Comparison of ENCODE assay signal across 22 mouse cellular contexts in genomic region chr4:73773831-73774810, GRCm38 (mm10). TPM values are rescaled to one million over a fixed set of nuclear protein-coding genes. Genes with fewer than 3 reads are reported as not detected.
DNase-seq lines count a peak whose midpoint lies in the region; ATAC-seq and TF ChIP-seq lines count a peak whose summit lies in the region.
"Had no signal": no experiment of that assay in that cellular context is flagged by ENCODE, and none has a peak within 500 bp of the region (broad histone marks: within the 10 kb centered on the region; RNA-seq: fewer than 3 reads in every experiment).

No protein-coding gene starts in this region.

- no peaks in the 10 kb centered on the region for H3K36me3 ChIP-seq in kidney, embryonic 14.5 days (ENCODE audit: control insufficient read depth, insufficient read depth, low read length)
- H3K36me3 ChIP-seq in stomach, embryonic 16.5 days (ENCODE audit: control insufficient read depth, insufficient read depth, low read length) = no peaks in the 10 kb centered on the region
- H3K36me3 ChIP-seq in stomach, postnatal 0 days (ENCODE audit: control insufficient read depth, insufficient read depth, low read length) = no peaks in the 10 kb centered on the region
- no peaks in the 10 kb centered on the region for H3K36me3 ChIP-seq in embryonic facial prominence, embryonic 11.5 days (replicated peaks; ENCODE audit: control insufficient read depth, insufficient read depth, low read depth, low read length)
- peaks cover 1% of the 10 kb centered on the region; the same call in 1 of the 2 replicates for H3K36me3 ChIP-seq in small intestine, adult 2 months (ENCODE audit: control insufficient read depth, insufficient read depth, low read length)
- H3K36me3 ChIP-seq in forebrain, embryonic 15.5 days = no peaks in the 10 kb centered on the region
- H3K36me3 ChIP-seq: forebrain, embryonic 10.5 days; heart, embryonic 10.5 days; hindbrain, embryonic 10.5 days; limb, embryonic 15.5 days; midbrain, embryonic 13.5 days had no signal

- no peak overlapping the region for H3K9ac ChIP-seq in kidney, embryonic 14.5 days (ENCODE audit: low read depth, low read length)
- no peak overlapping the region for H3K9ac ChIP-seq in stomach, embryonic 16.5 days (ENCODE audit: low read length)
- H3K9ac ChIP-seq in stomach, postnatal 0 days (ENCODE audit: low read length) = no peak overlapping the region
- H3K9ac ChIP-seq in embryonic facial prominence, embryonic 11.5 days (replicated peaks; ENCODE audit: low read length) = no peak overlapping the region
- H3K9ac ChIP-seq in forebrain, embryonic 15.5 days (replicated peaks) = no peak overlapping the region
- H3K9ac ChIP-seq: limb, embryonic 15.5 days; midbrain, embryonic 13.5 days had no signal

- H3K4me3 ChIP-seq in kidney, embryonic 14.5 days (ENCODE audit: low read length) = no peak overlapping the region
- H3K4me3 ChIP-seq in stomach, embryonic 16.5 days (replicated peaks; ENCODE audit: low read length) = no peak overlapping the region
- no peak overlapping the region for H3K4me3 ChIP-seq in stomach, postnatal 0 days (ENCODE audit: low read depth, low read length)
- no peak overlapping the region for H3K4me3 ChIP-seq in embryonic facial prominence, embryonic 11.5 days (ENCODE audit: low read depth, low read length)
- H3K4me3 ChIP-seq in small intestine, adult 2 months (ENCODE audit: low read depth, low read length) = no peak overlapping the region
- no peak overlapping the region for H3K4me3 ChIP-seq in forebrain, embryonic 15.5 days
- H3K4me3 ChIP-seq: forebrain, embryonic 10.5 days; heart, embryonic 10.5 days; hindbrain, embryonic 10.5 days; limb, embryonic 15.5 days; midbrain, embryonic 13.5 days had no signal

- H3K9me3 ChIP-seq in kidney, embryonic 14.5 days (ENCODE audit: control insufficient read depth, low read length) = no peaks in the 10 kb centered on the region
- no peaks in the 10 kb centered on the region for H3K9me3 ChIP-seq in stomach, embryonic 16.5 days (replicated peaks; ENCODE audit: control insufficient read depth, low read length)
- no peaks in the 10 kb centered on the region for H3K9me3 ChIP-seq in stomach, postnatal 0 days (ENCODE audit: control insufficient read depth, low read length)
- H3K9me3 ChIP-seq in embryonic facial prominence, embryonic 11.5 days (replicated peaks; ENCODE audit: control insufficient read depth, low read length) = no peaks in the 10 kb centered on the region
- H3K9me3 ChIP-seq in forebrain, embryonic 15.5 days = no peaks in the 10 kb centered on the region
- H3K9me3 ChIP-seq: forebrain, embryonic 10.5 days; heart, embryonic 10.5 days; hindbrain, embryonic 10.5 days; limb, embryonic 15.5 days; midbrain, embryonic 13.5 days had no signal

- TF ChIP-seq CTCF in stomach, postnatal 0 days (IDR thresholded peaks at IDR 0.05; ENCODE audit: low read depth) = no peak
- no peak for TF ChIP-seq CTCF in small intestine, adult 2 months (IDR thresholded peaks at IDR 0.05; ENCODE audit: extremely low read depth, insufficient read length, insufficient replicate concordance, low read depth, low read length)

- H3K4me2 ChIP-seq in kidney, embryonic 14.5 days (replicated peaks; ENCODE audit: low read depth, low read length) = no peak overlapping the region
- no peak overlapping the region for H3K4me2 ChIP-seq in stomach, embryonic 16.5 days (ENCODE audit: low read depth, low read length)
- H3K4me2 ChIP-seq in stomach, postnatal 0 days (replicated peaks; ENCODE audit: low read depth) = no peak overlapping the region
- no peak overlapping the region for H3K4me2 ChIP-seq in embryonic facial prominence, embryonic 11.5 days (ENCODE audit: low read depth, low read length)
- H3K4me2 ChIP-seq in forebrain, embryonic 15.5 days (replicated peaks) = no peak overlapping the region
- H3K4me2 ChIP-seq: limb, embryonic 15.5 days; midbrain, embryonic 13.5 days had no signal

- no peak for TF ChIP-seq POLR2A in small intestine, adult 2 months (IDR thresholded peaks at IDR 0.05; ENCODE audit: low read depth, low read length)

- H3K27me3 ChIP-seq in kidney, embryonic 14.5 days (ENCODE audit: control insufficient read depth, insufficient read depth, low read length) = no peaks in the 10 kb centered on the region
- no peaks in the 10 kb centered on the region for H3K27me3 ChIP-seq in stomach, embryonic 16.5 days (ENCODE audit: control insufficient read depth, insufficient read depth, low read length)
- no peaks in the 10 kb centered on the region for H3K27me3 ChIP-seq in stomach, postnatal 0 days (ENCODE audit: control insufficient read depth, insufficient read depth, low read length)
- no peaks in the 10 kb centered on the region for H3K27me3 ChIP-seq in embryonic facial prominence, embryonic 11.5 days (ENCODE audit: control insufficient read depth, insufficient read depth, low read length)
- H3K27me3 ChIP-seq in small intestine, adult 2 months (ENCODE audit: control insufficient read depth, insufficient read depth, low read length) = no peaks in the 10 kb centered on the region
- no peaks in the 10 kb centered on the region for H3K27me3 ChIP-seq in forebrain, embryonic 15.5 days
- H3K27me3 ChIP-seq: limb, embryonic 15.5 days; midbrain, embryonic 13.5 days had no signal

- no peak for DNase-seq in kidney, postnatal 10 days
- DNase-seq in stomach, postnatal 0 days (ENCODE audit: low spot score) = no peak
- no peak for DNase-seq in embryonic facial prominence, embryonic 11.5 days (ENCODE audit: low spot score)
- DNase-seq in thymus, postnatal 10 days (ENCODE audit: low spot score in 2 of 2) = no peak
- DNase-seq: adrenal gland, adult 2 months; cerebellum, adult 8-10 months; kidney, postnatal 25 days; layer of hippocampus, adult 9-11 months; right cerebral cortex, postnatal 4 days; thymus, adult 18-20 months had no signal

- TF ChIP-seq EP300 in stomach, postnatal 0 days (optimal IDR thresholded peaks at IDR 0.05) = no peak

- peak overlapping the region; percentile 48; the same call in 1 of the 2 replicates for H3K27ac ChIP-seq in kidney, embryonic 14.5 days (ENCODE audit: low read depth, low read length)
- peak overlapping the region; percentile 18; the same call in 1 of the 2 replicates for H3K27ac ChIP-seq in stomach, embryonic 16.5 days (ENCODE audit: low read length)
- no peak overlapping the region for H3K27ac ChIP-seq in stomach, postnatal 0 days (replicated peaks)
- H3K27ac ChIP-seq in embryonic facial prominence, embryonic 11.5 days (replicated peaks; ENCODE audit: low read depth, low read length) = no peak overlapping the region
- peak overlapping the region; percentile 47; the same call in 1 of the 2 replicates for H3K27ac ChIP-seq in small intestine, adult 2 months (ENCODE audit: insufficient read depth, low read depth, low read length)
- no peak overlapping the region for H3K27ac ChIP-seq in forebrain, embryonic 15.5 days (replicated peaks)
- H3K27ac ChIP-seq: forebrain, embryonic 10.5 days; heart, embryonic 10.5 days; hindbrain, embryonic 10.5 days; hindbrain, postnatal 0 days; limb, embryonic 15.5 days; midbrain, embryonic 13.5 days had no signal

- peaks cover 4% of the 10 kb centered on the region; the same call in 1 of the 2 replicates for H3K4me1 ChIP-seq in kidney, embryonic 14.5 days (ENCODE audit: control insufficient read depth, insufficient read depth, low read length)
- H3K4me1 ChIP-seq in stomach, embryonic 16.5 days (ENCODE audit: control insufficient read depth, insufficient read depth, low read length) = no peaks in the 10 kb centered on the region
- H3K4me1 ChIP-seq in stomach, postnatal 0 days (replicated peaks; ENCODE audit: control insufficient read depth, insufficient read depth) = no peaks in the 10 kb centered on the region
- no peaks in the 10 kb centered on the region for H3K4me1 ChIP-seq in embryonic facial prominence, embryonic 11.5 days (ENCODE audit: control insufficient read depth, insufficient read depth, low read length)
- peaks cover 4% of the 10 kb centered on the region; the same call in 1 of the 2 replicates for H3K4me1 ChIP-seq in small intestine, adult 2 months (ENCODE audit: control insufficient read depth, insufficient read depth, insufficient read length, low read length)
- no peaks in the 10 kb centered on the region for H3K4me1 ChIP-seq in forebrain, embryonic 15.5 days
- H3K4me1 ChIP-seq: heart, embryonic 10.5 days; limb, embryonic 15.5 days had no signal

- 38% methylated on average over 5 of the region's 5 CpGs for WGBS in kidney, embryonic 14.5 days
- 46% methylated on average over 5 of the region's 5 CpGs for WGBS in stomach, embryonic 16.5 days
- WGBS in stomach, postnatal 0 days = 51% methylated on average over 5 of the region's 5 CpGs
- WGBS in embryonic facial prominence, embryonic 11.5 days = 54% methylated on average over 5 of the region's 5 CpGs
- WGBS in small intestine, adult 2 months = 26% methylated on average over 5 of the region's 5 CpGs
- WGBS in forebrain, embryonic 15.5 days = 67% methylated on average over 5 of the region's 5 CpGs

- ATAC-seq in kidney, embryonic 14.5 days (ENCODE audit: low FRiP score, low TSS enrichment) = peak; percentile 92
- peak; percentile 53; the same call in 1 of the 2 replicates for ATAC-seq in stomach, embryonic 16.5 days (ENCODE audit: insufficient read depth, low FRiP score)
- ATAC-seq in stomach, postnatal 0 days (ENCODE audit: low FRiP score, low TSS enrichment) = no peak
- ATAC-seq in embryonic facial prominence, embryonic 11.5 days (replicated peaks; ENCODE audit: insufficient number of reproducible peaks, low FRiP score, low TSS enrichment, low read depth) = 0 out of 2 replicates have a peak, but pooled peaks have one; percentile 40
- no peak for ATAC-seq in forebrain, embryonic 15.5 days (replicated peaks)
- ATAC-seq: CD4-positive, CD25-positive, alpha-beta regulatory T cell, adult 4 months; hindbrain, postnatal 0 days; lung, postnatal 0 days; midbrain, embryonic 13.5 days had no signal

RNA-seq across cellular contexts. Expression of gene Rasef, which starts 16.7 kb away (rescaled TPM):
- 5.8 and 13.5 TPM in 2 replicates for polyA plus RNA-seq in kidney, embryonic 14.5 days (2014; fragmentation: Nextera tagmentation; extraction: Ambion mirVana)
- polyA plus RNA-seq in stomach, embryonic 16.5 days (2015; fragmentation: Nextera tagmentation; extraction: Ambion mirVana) = 9.8 and 10.8 TPM in 2 replicates
- 9.9 and 11.1 TPM in 2 replicates for polyA plus RNA-seq in stomach, postnatal 0 days (2015; fragmentation: Nextera tagmentation; extraction: Ambion mirVana)
- polyA plus RNA-seq in embryonic facial prominence, embryonic 11.5 days (2014; fragmentation: Nextera tagmentation; extraction: Ambion mirVana) = 3.6 and 3.9 TPM in 2 replicates
- polyA plus RNA-seq in small intestine, adult 2 months (2012; rRNA removed) = 3.9 and 4.3 TPM in 2 replicates
- 0.06 and 0.34 TPM in 2 replicates for polyA plus RNA-seq in forebrain, embryonic 15.5 days (2015; fragmentation: Nextera tagmentation; extraction: Ambion mirVana)
- polyA plus RNA-seq: adrenal gland, adult 2 months; CD4-positive, CD25-positive, alpha-beta regulatory T cell, adult 4 months had no signal

Comparison
In these comparisons a context has a peak if more than half of its experiments do, and no peak if none do; other contexts are left out.
1. ATAC-seq: peak in kidney, embryonic 14.5 days (single experiment), stomach, embryonic 16.5 days (single experiment) and embryonic facial prominence, embryonic 11.5 days (single experiment); none in stomach, postnatal 0 days (single experiment) and forebrain, embryonic 15.5 days (single experiment).
2. H3K27ac ChIP-seq: peak in kidney, embryonic 14.5 days (single experiment), stomach, embryonic 16.5 days (single experiment) and small intestine, adult 2 months (single experiment); none in stomach, postnatal 0 days (single experiment), embryonic facial prominence, embryonic 11.5 days (single experiment) and forebrain, embryonic 15.5 days (single experiment).